Mouse (Mus musculus): ENCODE results near the gene Sos1.

- TF ChIP-seq CTCF (IDR thresholded peaks at IDR 0.05; ENCODE audit: low read depth, low read length) (no peak), POLR2A (IDR thresholded peaks at IDR 0.05; ENCODE audit: borderline replicate concordance, low read depth, low read length) (no peak)
Measured at GRCm38 (mm10) chr17:80509494-80510458, 29.5 kb upstream of the Sos1 start.

All from bone marrow macrophage, adult 2 months (primary cell).